Mouse (Mus musculus): ENCODE results near the gene Tiam1. TPM values are rescaled to one million over a fixed set of nuclear protein-coding genes. Genes with fewer than 3 reads are reported as not detected.
A peak's percentile ranks its signal among the peaks of the same experiment; 100 is the strongest.

Gene Tiam1
- polyA plus RNA-seq, 1 experiment from 2014 or later, result 24.9 TPM

DNA sequence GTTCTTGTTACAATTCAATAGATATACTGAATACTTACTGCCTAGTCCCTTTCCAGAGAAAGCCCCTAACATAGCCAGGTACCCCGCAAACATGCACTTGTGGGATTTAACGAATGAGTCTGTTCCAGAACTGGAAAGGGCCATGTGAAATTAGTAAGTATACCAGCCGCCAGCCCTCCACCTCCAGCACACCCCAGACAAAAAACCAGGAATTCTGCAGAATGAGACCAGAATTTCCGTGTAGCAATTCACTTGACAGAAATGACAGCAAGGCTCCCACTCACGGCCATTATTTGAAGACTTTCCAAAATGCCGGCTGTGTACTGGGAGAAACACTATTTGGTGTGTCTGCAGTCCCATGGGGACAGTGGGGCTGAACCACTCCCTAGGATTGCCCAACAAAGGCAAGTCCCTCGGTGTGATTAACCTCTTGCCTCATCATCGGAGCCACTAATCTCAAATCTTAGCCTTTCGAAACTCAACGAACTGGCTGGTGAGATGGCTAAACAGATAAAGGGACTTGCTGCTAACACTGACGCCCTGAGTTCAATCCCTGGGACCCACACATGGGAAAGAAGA lies 30.9 kb downstream of the Tiam1 start:
- 89% methylated on average over 11 of the region's 11 CpGs for WGBS (ENCODE audit: insufficient replicate concordance)

DNA sequence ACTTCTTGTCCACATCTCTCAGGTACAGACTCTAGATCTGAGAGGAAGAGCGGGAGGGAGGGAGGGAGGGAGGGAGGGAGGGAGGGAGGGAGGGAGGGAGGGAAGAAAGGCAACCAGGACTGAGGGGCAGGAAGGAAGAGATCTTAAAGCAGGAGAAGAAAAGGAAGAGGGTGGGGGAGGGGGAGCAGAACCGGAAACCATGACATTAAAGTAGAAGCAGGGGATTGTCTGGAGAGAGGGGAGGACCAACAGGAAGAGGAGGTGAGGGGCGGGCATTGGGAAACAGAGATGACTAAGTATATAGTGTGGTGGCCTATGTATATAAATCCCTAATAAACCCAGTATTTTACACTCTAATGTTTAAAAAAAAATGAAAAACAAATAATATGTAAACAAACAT lies 34.1 kb downstream of the Tiam1 start:
- Histone ChIP-seq H3K9me3 (replicated peaks; ENCODE audit: control insufficient read depth, low read length) (no peaks in the 10 kb centered on the region), H3K4me3 (ENCODE audit: low read depth, low read length) (no peak overlapping the region), H3K4me2 (no peak overlapping the region), H3K27ac (ENCODE audit: low read depth, low read length) (no peak overlapping the region), H3K4me1 (ENCODE audit: control insufficient read depth, insufficient read depth, low read length) (peaks cover 9% of the 10 kb centered on the region; the same call in 1 of the 2 replicates), H3K27me3 (ENCODE audit: control insufficient read depth, insufficient read depth, low read length) (no peaks in the 10 kb centered on the region), H3K36me3 (ENCODE audit: control insufficient read depth, insufficient read depth, low read length) (no peaks in the 10 kb centered on the region), H3K9ac (ENCODE audit: low read depth, low read length) (no peak overlapping the region)
- WGBS (ENCODE audit: insufficient replicate concordance), result 56% methylated on average over 2 of the region's 3 CpGs
- no peak for ATAC-seq (replicated peaks; ENCODE audit: insufficient number of reproducible peaks, low FRiP score, low TSS enrichment)

More for the DNA sequence above, 30.9 kb downstream of the Tiam1 start:
- Histone ChIP-seq H3K9me3 (replicated peaks; ENCODE audit: control insufficient read depth, low read length) (no peaks in the 10 kb centered on the region), H3K4me1 (ENCODE audit: control insufficient read depth, insufficient read depth, low read length) (0 out of 2 replicates have a peak, but pooled peaks cover 3% of the 10 kb centered on the region), H3K27ac (ENCODE audit: low read depth, low read length) (no peak overlapping the region), H3K4me2 (no peak overlapping the region), H3K36me3 (ENCODE audit: control insufficient read depth, insufficient read depth, low read length) (no peaks in the 10 kb centered on the region), H3K9ac (ENCODE audit: low read depth, low read length) (no peak overlapping the region), H3K27me3 (ENCODE audit: control insufficient read depth, insufficient read depth, low read length) (no peaks in the 10 kb centered on the region), H3K4me3 (ENCODE audit: low read depth, low read length) (no peak overlapping the region)
- no peak for ATAC-seq (replicated peaks; ENCODE audit: insufficient number of reproducible peaks, low FRiP score, low TSS enrichment)

DNA sequence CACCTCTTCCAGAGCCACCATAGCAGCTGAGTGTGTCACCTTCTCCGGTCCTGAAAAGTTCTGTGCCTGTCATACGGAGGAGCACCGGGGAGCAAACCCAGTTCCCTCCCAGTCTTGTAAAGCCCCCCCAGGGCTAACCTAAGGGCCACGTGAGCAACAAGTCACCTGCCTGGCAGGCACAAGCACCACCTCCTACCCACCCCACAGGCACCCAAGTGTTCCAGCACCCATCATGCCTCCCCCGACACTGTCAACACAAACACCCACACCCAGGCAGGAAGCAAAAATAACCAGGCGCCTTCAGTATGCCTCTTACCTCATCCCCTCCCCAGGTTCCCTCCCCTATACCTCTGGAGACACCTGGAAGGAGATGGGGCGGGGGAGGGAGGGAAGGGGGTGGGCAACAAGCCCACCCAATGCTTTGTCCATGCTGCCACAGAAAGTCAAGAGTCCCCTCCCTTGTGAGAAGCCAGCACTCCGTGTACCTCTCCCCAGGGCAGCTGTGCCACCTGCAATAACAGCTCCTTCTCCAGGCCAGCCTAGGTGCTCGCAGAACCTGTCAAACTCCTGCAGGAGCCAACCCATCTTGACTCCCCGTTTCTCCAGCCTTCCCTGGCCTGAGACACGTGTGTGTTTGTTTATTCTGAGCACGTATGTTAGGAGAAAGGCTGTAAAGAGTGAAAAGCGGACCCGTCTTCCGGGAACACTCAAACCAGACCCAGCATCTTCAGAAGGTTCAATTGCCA lies 38.7 kb downstream of the Tiam1 start:
- 69% methylated on average over 15 of the region's 15 CpGs for WGBS (ENCODE audit: insufficient replicate concordance)
- Histone ChIP-seq H3K36me3 (ENCODE audit: control insufficient read depth, insufficient read depth, low read length) (no peaks in the 10 kb centered on the region), H3K4me1 (ENCODE audit: control insufficient read depth, insufficient read depth, low read length) (peaks cover 12% of the 10 kb centered on the region; the same call in 1 of the 2 replicates), H3K4me3 (ENCODE audit: low read depth, low read length) (no peak overlapping the region), H3K27me3 (ENCODE audit: control insufficient read depth, insufficient read depth, low read length) (no peaks in the 10 kb centered on the region), H3K27ac (ENCODE audit: low read depth, low read length) (no peak overlapping the region), H3K9ac (ENCODE audit: low read depth, low read length) (no peak overlapping the region; the same call in 1 of the 2 replicates), H3K9me3 (replicated peaks; ENCODE audit: control insufficient read depth, low read length) (no peaks in the 10 kb centered on the region), H3K4me2 (no peak overlapping the region)
- 0 out of 2 replicates have a peak, but pooled peaks have one; percentile 6 for ATAC-seq (replicated peaks; ENCODE audit: insufficient number of reproducible peaks, low FRiP score, low TSS enrichment)

DNA sequence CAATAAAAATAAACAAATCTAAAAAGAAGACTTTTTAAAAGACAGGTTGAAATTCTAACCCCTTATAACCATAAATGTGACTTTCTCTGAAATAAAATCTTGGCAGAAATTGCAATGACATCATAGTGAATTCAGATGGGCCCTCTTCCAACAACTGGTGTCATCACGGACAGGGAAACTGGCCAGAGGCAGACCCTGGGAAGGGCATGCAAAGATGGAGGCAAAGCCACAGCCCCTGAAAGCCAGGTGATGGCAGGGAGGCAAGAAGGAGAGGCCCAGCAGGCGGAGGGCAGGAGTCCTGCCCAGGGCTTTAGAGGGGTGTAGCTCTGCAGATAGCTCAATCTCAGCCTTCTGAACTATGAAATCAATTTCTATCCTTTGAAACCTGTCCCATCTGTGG lies 39.8 kb downstream of the Tiam1 start:
- peaks cover 9% of the 10 kb centered on the region; the same call in 1 of the 2 replicates for H3K4me1 ChIP-seq (ENCODE audit: control insufficient read depth, insufficient read depth, low read length)
- no peak for ATAC-seq (replicated peaks; ENCODE audit: insufficient number of reproducible peaks, low FRiP score, low TSS enrichment)
- WGBS (ENCODE audit: insufficient replicate concordance), result 83% methylated on average over 2 of the region's 2 CpGs

DNA sequence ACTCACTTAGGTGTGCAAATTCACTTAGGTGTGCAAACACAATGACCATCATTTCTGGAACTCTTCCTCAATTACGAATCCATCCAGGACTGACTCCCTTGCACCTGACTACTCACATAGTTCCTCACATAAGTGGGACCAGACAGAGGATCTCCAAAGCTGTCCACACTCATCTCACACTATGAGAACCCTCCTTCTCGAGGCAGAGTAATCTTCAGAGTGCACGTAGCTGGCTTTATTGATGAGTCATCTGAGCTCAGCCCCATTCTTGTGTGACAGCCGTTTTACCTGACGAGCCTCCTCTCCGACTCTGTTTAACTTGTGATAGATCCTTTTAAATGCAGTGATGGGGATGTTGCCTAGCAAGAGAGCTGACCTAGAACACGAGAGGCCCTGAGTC lies 41.0 kb downstream of the Tiam1 start:
- Histone ChIP-seq H3K36me3 (ENCODE audit: control insufficient read depth, insufficient read depth, low read length) (no peaks in the 10 kb centered on the region), H3K4me3 (ENCODE audit: low read depth, low read length) (no peak overlapping the region), H3K27me3 (ENCODE audit: control insufficient read depth, insufficient read depth, low read length) (no peaks in the 10 kb centered on the region), H3K9me3 (replicated peaks; ENCODE audit: control insufficient read depth, low read length) (no peaks in the 10 kb centered on the region), H3K4me1 (ENCODE audit: control insufficient read depth, insufficient read depth, low read length) (peaks cover 13% of the 10 kb centered on the region; the same call in 1 of the 2 replicates), H3K9ac (ENCODE audit: low read depth, low read length) (no peak overlapping the region), H3K27ac (ENCODE audit: low read depth, low read length) (no peak overlapping the region), H3K4me2 (no peak overlapping the region)
- no peak for ATAC-seq (replicated peaks; ENCODE audit: insufficient number of reproducible peaks, low FRiP score, low TSS enrichment)
- WGBS (ENCODE audit: insufficient replicate concordance), result 50% methylated on average over 7 of the region's 7 CpGs

More for the DNA sequence above, 39.8 kb downstream of the Tiam1 start:
- Histone ChIP-seq H3K27ac (ENCODE audit: low read depth, low read length) (no peak overlapping the region), H3K4me3 (ENCODE audit: low read depth, low read length) (no peak overlapping the region), H3K9ac (ENCODE audit: low read depth, low read length) (no peak overlapping the region), H3K4me2 (no peak overlapping the region), H3K36me3 (ENCODE audit: control insufficient read depth, insufficient read depth, low read length) (no peaks in the 10 kb centered on the region), H3K9me3 (replicated peaks; ENCODE audit: control insufficient read depth, low read length) (no peaks in the 10 kb centered on the region), H3K27me3 (ENCODE audit: control insufficient read depth, insufficient read depth, low read length) (no peaks in the 10 kb centered on the region)

DNA sequence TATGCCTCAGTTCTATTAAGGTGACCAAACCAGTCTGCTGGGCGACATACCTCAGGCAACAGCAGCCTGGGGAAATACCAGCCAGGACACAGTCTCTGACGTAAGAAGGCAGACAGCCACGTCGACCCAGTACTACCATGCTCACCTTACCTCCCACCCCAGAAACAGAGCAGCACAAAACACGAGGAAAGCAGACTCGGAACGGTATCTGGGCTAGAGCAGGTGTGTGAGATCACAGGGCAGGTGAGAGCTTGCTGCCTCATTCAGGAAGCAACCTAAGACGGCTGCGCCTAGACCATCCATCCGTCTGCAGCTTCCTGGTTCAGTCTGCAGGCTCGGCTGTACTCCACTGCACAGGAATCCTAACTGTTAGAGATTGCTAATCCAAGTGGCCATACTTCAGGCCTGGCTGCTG lies 45.4 kb downstream of the Tiam1 start:
- ATAC-seq (replicated peaks; ENCODE audit: insufficient number of reproducible peaks, low FRiP score, low TSS enrichment), result no peak
- Histone ChIP-seq H3K4me2 (no peak overlapping the region), H3K27me3 (ENCODE audit: control insufficient read depth, insufficient read depth, low read length) (no peaks in the 10 kb centered on the region), H3K36me3 (ENCODE audit: control insufficient read depth, insufficient read depth, low read length) (no peaks in the 10 kb centered on the region), H3K27ac (ENCODE audit: low read depth, low read length) (no peak overlapping the region), H3K9me3 (replicated peaks; ENCODE audit: control insufficient read depth, low read length) (no peaks in the 10 kb centered on the region), H3K4me1 (ENCODE audit: control insufficient read depth, insufficient read depth, low read length) (peaks cover 9% of the 10 kb centered on the region; the same call in 1 of the 2 replicates), H3K4me3 (ENCODE audit: low read depth, low read length) (no peak overlapping the region), H3K9ac (ENCODE audit: low read depth, low read length) (no peak overlapping the region)
- WGBS (ENCODE audit: insufficient replicate concordance), result 82% methylated on average over 11 of the region's 11 CpGs

DNA sequence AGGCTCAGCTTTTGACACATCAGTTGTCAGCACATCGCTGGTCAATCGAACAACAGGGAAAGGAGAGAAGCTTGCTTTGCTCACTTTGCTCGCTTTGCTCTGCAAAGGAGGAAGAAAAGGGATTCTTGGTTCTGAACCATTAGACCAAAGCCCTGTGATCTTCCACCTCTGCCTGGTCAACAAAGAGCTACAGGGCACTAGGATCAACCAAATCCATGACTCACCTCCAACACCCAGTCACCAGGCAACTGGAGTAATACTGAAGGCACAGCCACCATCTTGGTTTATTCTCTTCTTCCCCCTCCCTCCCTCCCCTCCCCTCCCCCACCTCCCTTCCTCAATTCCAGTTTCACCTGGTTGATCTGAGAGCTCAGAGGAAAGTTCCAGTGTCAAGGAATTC lies 45.8 kb downstream of the Tiam1 start:
- no peak overlapping the region for H3K4me2 ChIP-seq
- no peak overlapping the region for H3K9ac ChIP-seq (ENCODE audit: low read depth, low read length)
- no peak overlapping the region for H3K27ac ChIP-seq (ENCODE audit: low read depth, low read length)
- ATAC-seq (replicated peaks; ENCODE audit: insufficient number of reproducible peaks, low FRiP score, low TSS enrichment), result no peak
- no peak overlapping the region for H3K4me3 ChIP-seq (ENCODE audit: low read depth, low read length)
- no peaks in the 10 kb centered on the region for H3K9me3 ChIP-seq (replicated peaks; ENCODE audit: control insufficient read depth, low read length)
- WGBS (ENCODE audit: insufficient replicate concordance), result 88% methylated on average over 3 of the region's 3 CpGs
- no peaks in the 10 kb centered on the region for H3K27me3 ChIP-seq (ENCODE audit: control insufficient read depth, insufficient read depth, low read length)
- H3K36me3 ChIP-seq (ENCODE audit: control insufficient read depth, insufficient read depth, low read length), result no peaks in the 10 kb centered on the region
- H3K4me1 ChIP-seq (ENCODE audit: control insufficient read depth, insufficient read depth, low read length), result peaks cover 9% of the 10 kb centered on the region; the same call in 1 of the 2 replicates

DNA sequence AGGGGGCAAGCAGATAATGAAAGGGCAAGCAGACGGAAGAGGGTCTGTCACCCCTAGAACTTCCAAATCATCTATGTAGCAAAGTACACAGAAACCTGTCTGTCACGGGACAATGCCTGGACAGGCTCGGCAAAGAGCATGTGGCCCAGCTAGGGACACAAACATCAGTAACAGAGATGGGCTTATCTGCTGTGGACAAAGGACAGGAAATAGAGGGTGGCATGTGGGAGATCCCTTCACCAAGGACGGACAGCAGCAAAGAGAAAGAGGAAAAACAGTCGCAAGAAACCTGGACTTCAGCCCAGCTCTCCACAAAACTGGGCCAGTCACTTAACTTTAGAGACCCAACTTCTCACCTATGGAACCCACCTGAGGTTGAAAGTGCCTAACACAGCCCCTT lies 47.6 kb downstream of the Tiam1 start:
- ATAC-seq (replicated peaks; ENCODE audit: insufficient number of reproducible peaks, low FRiP score, low TSS enrichment), result no peak
- Histone ChIP-seq H3K36me3 (ENCODE audit: control insufficient read depth, insufficient read depth, low read length) (no peaks in the 10 kb centered on the region), H3K4me3 (ENCODE audit: low read depth, low read length) (no peak overlapping the region), H3K27me3 (ENCODE audit: control insufficient read depth, insufficient read depth, low read length) (no peaks in the 10 kb centered on the region), H3K4me1 (ENCODE audit: control insufficient read depth, insufficient read depth, low read length) (peaks cover 12% of the 10 kb centered on the region), H3K27ac (ENCODE audit: low read depth, low read length) (no peak overlapping the region), H3K9me3 (replicated peaks; ENCODE audit: control insufficient read depth, low read length) (no peaks in the 10 kb centered on the region), H3K4me2 (no peak overlapping the region), H3K9ac (ENCODE audit: low read depth, low read length) (no peak overlapping the region)
- WGBS (ENCODE audit: insufficient replicate concordance), result 45% methylated on average over 5 of the region's 5 CpGs
